Mouse (Mus musculus): Measurements from ENCODE around the gene Ppp3ca.

Gene Ppp3ca

DNA sequence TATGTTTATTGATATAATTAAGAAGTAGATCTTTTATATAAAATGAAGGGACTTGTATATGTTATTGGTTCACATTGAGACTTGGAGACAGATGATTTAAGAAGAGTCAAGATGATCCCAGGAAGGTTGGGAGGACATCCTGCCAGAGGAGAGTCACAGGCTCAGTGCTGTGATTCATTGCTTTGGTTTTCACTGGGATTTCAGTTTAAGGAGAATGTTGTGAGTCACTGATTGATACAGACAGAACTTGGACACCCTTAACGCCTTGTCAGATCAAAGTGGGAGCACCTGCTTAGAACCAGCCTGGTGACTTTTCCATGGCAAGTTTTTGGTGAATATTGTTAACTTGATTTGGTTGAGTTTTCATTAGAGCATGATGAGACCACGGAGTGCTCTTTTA, 58.0 kb downstream of the Ppp3ca start:
- DNase-seq = no peak

DNA sequence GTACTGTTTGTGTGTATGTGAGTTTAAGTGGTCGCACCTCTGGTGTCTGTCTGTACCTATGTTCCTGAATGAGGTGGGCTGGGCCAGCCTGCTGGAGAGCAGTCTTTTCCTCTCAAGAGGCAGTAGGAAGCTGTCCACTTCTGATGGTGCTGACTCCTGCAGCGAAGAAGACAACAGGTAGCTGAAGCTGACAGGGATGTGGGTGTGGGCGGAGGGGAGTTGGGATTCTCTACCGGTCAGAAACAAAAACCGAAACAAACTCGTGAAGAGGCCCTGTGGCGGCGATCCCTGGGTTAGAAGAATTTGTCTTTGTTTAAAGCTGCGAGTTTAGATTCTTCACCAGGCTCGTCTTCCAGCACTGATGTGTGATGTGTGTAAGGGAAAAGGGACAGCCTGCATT, 60.1 kb downstream of the Ppp3ca start:
- no peak for DNase-seq

DNA sequence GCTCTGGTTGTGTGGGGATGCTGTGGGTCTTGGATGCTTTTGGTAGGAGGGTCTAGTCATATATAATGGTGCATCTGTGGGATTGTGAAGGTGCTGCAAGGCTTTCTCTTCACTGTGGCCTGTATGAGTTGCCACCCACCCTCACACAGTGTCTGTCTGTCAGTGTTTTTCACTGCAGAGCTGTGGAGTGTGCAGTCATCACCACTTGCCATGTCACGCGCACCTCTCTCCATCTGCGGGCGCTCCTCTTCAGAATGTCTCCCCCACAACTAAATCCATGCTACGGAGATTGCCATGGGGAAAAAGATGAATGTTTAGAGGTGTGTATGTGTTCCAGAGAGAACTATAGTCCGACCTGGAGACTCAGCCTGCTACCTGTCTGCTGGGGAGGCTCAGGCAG, 61.7 kb downstream of the Ppp3ca start:
- DNase-seq = no peak

DNA sequence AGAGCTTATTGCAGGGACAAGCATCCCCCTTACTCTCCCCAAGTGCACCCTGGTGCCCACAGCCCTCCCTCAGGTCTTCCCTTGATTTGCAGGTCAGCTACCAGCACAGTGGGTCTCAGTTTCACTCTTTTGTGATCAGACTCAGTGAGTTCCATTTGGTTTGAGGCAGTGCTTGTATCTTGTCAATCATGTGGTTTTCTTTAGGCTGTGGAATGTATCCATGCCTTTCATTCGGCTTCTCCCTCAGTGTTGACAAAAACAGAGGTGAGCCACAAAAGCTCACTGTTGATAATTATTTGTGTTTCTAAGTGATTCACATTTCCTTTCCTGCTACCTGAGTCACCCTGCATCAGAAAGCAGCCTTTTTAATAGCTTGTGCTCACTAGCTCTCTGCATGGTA, 66.1 kb downstream of the Ppp3ca start:
- no peak for DNase-seq

DNA sequence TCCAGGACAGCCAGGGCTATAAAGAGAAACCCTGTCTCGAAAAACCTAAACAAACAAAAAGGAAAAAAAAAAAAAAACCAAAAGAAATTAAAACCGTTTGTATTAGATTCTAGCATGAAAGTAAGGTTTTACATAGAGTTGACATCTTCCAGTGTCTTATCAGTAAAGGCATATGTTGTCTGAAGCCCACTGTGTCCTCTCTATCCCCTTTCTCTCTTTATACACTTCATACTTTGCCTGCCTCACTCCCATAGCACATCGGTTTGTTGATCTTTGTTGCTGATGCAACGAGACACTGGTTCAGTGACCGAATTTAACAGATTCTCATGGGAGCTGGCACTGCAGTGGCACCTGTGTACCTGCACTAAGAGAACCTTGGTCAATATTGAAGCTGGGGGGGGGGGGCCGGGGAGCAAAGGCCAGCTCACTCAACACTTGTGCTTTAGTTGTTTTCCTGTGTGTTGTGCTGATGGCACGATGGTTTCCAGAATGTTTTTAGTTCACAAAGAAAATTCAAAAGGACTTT, 66.9 kb downstream of the Ppp3ca start:
- DNase-seq = no peak

DNA sequence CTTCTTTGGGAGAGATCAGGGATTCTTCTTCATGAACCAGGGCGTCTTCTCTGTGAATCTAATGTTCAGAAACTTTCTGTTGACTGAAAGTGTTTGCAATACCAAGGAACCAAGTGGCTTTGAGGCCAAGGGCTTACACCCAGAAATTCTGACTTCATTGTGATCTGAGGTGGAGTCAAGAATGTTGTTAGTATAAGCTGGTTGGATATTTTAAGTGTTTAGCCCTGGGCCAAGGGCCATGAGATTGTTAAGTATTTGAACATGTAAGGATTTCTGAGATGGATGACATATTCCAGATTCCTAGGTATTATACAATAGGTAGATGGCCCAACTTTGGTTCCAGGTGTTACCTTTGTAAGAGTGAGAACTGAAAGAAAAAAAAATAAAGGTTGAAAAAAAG, 68.5 kb downstream of the Ppp3ca start:
- no peak for DNase-seq

DNA sequence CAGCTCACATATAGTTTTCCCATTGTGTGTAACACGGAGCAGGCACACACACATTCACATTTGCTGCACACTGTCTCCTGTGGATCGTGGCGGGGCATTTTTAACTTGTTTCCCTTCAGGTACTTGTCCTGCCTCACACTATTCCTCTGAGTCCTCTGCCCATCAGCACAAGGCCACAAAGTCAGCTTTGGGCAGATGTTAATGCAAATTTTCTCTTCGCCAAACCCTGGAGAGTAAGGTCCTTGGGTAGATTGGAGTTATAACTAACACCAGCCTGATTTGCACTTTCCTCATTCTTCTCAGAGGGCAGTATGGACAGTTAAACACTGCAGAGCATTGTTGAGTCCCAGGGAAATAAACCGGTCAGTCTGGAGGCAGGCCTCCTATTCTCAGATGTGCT, 69.0 kb downstream of the Ppp3ca start:
- DNase-seq = no peak

DNA sequence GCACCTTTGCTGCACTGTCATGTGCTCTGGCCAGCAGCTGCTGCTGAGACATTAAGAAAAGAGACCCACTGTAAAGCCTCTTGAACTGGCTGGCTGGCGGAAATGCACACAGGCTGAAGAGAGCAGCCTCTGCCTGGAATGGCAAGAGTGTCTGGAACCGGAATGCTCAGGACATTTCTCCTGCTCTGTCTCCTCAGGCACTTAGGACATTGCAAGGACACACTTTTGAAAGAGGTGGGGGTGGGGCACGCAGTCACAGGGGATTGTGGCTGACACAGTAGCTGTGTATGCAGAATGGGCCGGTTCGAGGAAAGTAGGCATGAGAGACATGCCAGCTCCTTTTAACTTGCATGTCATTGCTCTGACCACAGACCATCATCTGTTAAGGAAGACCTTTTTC, 71.7 kb downstream of the Ppp3ca start:
- DNase-seq = no peak

DNA sequence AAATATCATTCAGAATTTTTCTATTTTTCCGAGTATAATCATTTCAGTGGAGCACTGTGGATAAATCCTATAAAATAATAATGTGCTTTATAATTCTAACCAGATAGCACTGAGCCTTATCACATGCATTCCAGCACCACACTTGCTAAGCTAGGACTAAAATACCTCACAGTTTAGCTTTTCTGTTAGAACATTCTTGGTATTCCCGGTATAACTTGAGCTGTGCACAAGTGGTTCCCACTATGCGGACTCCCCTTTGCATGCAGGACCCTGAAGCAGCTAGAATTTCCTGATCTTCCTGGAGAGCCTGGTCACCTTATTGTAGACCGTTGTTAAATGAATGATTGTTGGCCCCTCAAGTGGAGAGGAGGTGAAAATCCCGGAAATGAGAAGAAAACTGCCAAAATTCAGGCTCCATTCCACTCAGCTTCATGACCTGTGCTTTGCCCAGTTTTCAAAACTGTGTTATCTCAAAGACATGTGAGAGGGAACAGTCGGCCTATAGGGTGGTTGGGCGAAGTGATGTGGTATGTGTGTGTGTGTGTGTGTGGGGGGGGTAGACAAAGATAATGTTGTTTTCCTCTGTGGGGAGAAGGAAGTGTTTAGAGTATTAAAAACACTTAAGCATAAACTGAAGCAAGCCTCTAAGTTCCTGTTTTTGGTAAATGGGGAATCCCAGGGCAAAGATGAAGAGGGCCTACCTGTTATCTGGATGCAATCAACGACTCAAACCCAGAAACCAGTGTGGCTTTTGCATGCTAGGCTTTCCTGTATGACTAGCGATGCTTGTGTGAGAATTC, 72.5 kb downstream of the Ppp3ca start:
- DNase-seq = no peak

DNA sequence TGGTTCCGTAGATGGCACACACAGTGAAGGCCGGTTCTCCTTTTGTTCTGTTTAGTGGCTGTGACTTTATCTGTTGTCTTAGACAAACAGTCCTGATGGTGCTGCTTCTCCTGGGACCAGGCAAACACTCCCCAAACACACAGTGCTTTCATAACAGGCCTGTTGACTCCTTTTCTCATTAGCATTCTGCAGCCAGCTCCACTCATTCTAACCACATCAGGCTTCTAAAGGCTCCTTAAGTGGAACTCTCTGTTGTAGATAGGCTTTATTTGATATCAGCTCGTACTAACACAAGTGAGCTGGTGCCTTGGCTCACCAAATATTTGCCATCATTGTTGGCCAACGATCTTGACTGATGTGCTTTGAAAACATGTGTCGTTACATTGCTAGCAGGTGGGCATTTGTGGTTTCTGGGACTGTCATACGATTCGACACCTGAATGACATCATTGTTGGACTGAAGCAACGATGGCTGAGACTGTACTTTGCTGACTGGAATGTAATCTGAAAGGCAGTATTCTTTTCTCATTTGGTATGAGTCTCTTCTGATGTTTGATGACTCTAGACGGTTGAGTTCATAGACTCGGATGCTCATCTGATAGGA, 74.5 kb downstream of the Ppp3ca start:
- DNase-seq = no peak

DNA sequence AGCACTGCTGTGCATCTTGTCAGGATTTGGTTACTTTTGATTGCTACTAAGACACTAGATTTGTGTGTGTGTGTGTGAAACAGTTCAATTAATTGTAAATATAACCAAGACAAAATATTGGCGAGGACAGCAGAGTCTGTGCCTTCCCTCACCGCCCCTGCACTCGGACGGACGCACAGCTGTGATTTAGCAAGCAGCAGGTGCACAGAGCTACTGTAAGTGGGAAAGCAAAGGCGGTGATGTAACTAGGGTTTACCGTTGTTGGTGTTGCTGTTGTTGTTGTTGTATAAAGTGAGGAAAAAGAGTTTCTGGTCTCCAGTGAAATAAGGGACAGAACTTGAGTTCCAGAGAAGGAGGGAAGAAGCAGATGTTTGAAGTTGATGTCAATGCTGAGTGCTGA, 75.5 kb downstream of the Ppp3ca start:
- DNase-seq = no peak

DNA sequence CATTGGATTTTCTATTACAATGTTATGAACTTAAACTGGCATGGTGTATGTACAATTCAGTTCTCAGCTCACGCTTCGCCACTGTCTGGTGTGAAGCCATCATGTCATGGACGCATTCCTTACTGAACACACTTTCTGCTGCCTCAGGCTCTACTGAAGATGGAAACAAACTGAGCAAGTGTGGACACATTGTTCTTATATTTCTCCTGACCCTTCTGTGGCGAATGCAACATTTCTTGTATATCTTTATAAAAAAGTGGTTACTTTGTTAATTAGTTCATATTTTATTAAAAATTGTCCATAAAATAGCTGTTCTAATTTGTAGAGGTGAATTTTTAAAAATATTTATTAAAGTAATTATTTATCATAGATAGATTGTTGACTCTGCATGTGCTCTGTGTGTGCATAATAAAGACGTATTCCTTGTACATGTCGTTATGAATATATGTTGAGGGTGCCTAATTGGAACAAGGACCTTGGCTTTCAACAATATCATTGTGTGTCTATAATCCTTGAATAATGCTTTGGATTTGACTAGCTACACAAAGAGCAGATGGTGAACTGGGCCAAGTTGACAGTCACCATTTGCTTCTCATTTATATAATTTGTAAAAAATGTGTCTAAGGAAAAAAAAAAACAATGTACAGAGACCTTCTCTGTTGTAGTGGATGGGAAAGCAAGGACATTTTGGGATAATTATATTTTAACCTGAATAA, 79.0 kb downstream of the Ppp3ca start:
- DNase-seq = no peak

DNA sequence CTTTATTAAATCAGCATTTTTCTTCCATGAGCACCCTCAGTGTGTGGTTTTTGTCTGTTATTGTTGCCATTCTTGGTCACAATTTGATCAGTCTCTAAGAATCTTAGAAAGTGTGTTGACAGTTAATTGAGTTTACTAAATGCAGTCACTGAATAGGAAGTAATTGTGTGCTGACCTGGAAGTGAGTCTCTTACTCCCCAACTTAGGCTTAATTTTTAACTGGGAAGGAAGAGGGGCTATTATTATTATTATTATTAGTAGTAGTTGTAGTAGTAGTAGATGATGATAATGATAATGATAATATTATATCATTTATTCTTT, 79.5 kb downstream of the Ppp3ca start:
- DNase-seq = no peak

DNA sequence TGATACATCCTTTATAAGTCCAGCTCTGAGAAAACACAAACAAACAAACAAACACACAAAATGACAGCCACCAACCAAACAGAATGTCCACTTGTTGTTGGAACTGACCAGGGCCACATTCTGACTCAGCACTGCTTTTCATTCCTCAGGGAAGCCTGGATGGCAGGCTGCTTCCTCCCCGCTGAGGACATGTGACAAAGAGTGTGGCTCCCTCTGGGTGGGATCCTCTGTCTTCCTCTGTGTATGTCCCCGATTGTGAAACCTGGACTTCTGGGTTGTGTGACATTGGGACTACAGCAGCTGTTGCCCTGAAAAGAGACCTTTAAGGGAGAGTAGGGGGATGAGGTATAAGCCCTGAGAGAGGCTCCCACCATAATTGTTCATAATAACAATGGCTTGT, 80.0 kb downstream of the Ppp3ca start:
- DNase-seq = no peak

DNA sequence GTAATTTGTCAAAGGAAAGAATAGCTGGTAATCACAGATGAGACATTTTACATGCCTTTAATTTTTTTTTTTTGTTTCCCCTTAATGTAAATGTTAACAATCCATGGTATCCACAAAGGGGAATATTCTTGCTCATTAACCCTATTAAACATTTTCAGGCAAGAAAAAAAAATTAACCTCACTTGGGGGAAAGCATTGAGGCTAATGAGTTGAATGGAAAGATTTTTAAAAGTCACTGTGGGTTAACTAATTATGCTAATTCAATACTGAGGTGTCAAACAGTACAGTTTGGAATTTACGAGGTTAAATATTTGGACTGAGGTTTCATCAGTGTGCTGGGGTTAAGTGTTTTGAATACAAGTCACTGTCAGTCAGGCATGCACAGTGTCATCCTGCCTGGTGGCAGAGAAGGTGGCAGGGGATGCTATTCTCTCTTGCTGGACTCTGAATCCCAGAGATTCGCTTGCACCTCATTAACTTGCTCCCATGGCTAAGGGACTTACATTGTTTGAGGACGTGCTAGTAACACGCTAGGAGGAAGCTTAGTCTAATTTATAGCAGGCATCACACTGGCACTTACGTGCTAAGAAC, 82.3 kb downstream of the Ppp3ca start:
- DNase-seq = no peak

DNA sequence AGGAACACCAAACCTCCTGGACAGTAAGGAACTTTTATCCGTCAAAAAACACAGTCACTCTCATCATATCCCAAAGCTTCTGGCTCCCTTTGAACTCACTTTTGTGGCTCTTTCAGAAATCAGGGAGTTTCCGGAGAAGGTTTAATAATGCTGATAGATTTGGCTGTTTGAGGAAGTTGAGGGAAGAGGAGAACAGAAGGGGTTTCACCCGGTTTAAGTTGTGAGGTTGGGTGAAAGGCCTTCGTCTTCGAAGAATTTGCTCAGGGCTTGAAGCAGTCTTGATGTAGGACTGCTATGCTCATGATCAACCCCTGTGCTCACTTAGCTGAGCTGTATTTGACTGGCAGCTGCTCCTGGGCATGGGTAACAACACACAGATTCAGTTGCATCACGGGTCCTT, 86.2 kb downstream of the Ppp3ca start:
- no peak for DNase-seq

DNA sequence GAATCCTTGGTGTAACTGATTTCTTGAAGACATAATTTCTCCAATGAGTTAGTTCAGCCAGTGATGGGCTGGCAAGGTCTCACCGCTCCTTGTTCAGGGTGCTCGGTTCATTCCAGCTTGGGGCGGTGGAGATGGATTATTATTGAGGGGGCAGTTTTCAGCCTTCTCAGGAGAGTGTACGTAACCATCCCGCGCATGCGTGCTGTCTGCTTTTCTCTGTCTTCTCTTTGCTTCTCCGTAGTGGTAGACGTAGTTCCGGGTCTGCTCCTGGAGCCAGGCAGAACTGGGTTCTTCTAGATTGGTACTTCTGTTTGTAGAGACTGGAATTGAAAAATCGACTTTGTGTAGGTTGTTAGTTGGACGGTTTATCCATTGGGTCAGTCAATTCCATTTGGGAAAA, 89.5 kb downstream of the Ppp3ca start:
- DNase-seq = no peak

DNA sequence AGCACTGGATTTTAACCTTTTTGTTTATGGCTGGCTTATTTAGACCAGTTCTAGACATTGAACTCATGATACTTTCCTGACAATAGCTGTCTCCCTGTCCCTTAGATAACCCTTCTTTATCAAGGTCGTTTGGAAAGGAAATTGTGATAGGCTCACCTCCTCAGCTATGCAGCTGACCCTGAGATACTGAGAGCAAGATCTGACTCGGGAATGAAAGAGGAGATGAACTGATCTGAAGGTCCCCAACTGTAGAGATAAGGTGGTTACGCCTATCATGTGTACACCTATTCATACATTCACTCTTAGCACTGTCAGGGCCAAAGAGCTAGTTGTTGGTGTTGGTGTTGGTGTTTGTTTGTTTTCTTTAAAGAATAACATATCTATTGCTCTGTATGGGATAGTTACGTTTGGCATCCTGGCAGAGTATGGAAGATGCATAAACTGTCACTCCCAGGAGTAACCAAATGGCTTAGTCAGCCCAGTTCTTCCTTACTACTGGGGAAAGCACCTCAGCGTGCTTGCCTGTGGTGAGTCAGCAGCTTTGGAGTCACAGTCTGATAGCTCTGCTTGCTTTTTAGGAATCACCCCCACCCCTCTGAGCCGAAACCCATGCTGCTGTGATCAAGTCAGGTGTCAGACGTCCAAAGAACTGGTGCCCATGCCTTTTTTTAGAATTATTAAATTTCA, 91.5 kb downstream of the Ppp3ca start:
- no peak for DNase-seq

DNA sequence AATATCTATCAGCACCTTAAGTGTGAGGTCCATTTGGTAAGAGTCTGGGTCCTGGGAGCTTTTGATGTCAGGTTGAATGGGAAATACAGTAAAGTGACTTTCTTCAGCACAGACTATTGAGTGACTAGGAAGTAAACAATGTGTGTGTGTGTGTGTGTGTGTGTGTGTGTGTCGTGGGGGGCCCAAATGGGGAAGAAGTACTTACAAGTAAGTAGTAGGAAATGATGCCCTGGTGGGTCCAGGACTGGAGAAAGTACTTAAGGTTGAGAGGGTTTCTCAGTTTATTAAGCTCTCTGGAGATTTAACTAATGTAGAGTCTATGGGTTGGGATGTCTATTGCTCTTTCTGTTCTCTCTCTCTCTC, 92.0 kb downstream of the Ppp3ca start:
- DNase-seq = no peak

DNA sequence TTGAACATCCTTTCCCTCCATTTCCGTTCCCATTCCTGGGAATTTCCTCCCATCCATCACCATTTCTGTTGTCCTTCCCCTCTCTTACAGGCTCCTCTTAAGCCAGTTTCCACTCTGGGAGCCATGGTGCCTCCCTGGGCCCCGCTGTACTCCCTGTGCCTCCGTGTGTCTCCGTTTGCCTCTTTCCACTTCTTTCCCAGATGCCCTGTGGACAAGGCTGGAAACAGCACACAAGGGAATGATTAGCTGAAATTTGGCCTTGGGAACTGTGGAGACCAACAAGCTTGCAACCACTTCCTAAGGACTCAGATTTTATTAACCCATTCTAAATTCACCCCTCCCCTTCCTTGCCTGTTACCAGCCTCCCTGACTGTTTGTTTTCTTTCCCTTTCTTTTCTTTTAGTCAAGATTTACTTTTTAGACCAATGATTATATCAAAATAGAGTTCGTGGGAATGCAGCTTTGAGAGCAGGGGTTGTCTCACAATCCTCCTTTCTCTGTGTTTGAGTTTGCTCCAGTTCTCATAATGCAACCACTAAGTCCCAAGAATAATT, 93.9 kb downstream of the Ppp3ca start:
- no peak for DNase-seq

DNA sequence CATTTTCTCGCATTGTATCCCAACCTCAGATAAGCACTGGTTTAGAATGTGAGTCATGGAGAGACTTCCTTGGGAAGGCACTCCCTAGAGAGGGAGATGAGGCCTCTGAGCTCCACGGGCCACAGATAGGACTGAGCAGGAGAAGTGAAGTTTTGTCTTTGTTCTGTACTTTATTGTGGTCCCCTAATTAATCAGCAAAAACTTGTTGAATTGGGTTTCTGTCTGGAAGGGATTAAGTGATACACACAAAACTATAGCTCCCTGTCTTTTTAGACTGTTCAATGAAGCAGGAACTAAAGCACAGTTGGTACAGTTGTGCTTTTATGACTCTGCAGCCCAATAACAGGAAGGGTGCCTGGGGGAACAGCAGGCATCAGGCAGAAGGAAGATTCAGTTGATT, 95.6 kb downstream of the Ppp3ca start:
- no peak for DNase-seq

DNA sequence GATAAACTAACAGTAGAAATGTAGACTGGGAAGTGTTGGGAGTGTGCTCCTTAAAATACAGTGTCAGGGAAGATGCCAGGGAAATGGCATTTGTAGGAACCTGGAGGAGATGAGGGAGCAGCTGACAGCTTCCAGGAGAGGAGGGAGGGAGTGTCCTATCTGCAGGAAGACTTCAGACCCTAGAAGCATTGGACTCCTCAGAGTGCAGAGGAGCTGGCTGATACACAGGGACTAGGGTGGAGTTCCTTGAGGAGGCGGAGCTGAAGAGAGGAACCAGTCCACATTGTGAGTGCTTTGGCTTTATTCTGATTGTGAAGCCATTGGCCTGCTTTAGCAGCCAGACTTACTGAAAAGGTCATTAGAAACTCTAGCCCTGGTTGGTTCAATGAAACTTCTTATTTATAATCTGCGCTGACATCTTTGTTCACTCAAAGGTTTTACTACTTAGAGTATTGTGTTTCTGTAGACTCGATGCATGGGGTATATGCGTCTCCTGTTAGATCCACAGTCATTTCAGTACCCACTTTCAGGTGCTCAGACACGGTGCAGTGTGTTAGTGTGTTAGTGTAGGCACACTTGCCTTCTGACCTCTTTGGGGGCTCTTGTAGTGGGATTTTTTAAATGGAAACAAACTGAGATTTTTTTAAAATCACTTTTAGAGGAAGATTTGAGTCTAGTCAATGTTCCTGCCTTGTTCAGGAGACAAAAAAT, 99.0 kb downstream of the Ppp3ca start:
- DNase-seq = no peak

All from cerebellum, adult 8-10 months (tissue).